Mouse (Mus musculus) hindbrain, embryonic 16.5 days (tissue): ENCODE data around the gene Ubl4a. TPM values are rescaled to one million over a fixed set of nuclear protein-coding genes. Genes with fewer than 3 reads are reported as not detected.
"Not testable (repeated sequence)": the region's sequence is repeated elsewhere in the genome, so short reads cannot be mapped to it uniquely, and the experiment has no call there.

ENCODE experiments used
- ATAC-seq: fragments of 200-750 bp; cut with Nextera tagmentation; 2 replicates; pipeline ENCODE4 v1.8.0; 2017; ENCODE audit warnings: moderate TSS enrichment, moderate library complexity
- H3K27ac ChIP-seq: fragments of 300-500 bp; sonication (generic); 2 replicates; pipeline ENCODE4 v1.5.1; 2014; ENCODE audit warnings: low read depth, mild to moderate bottlenecking, control low read depth, low read length, moderate library complexity
- H3K27me3 ChIP-seq: fragments of 300-500 bp; sonication (generic); replicated peaks from 2 replicates; pipeline ENCODE4 v1.6.1; 2014; ENCODE audit warnings: low read length; ENCODE audit not compliant: control insufficient read depth, insufficient read depth
- H3K36me3 ChIP-seq: fragments of 300-500 bp; sonication (generic); 2 replicates; pipeline ENCODE4 v1.6.1; 2014; ENCODE audit warnings: mild to moderate bottlenecking, low read length, moderate library complexity, mixed read lengths; ENCODE audit not compliant: control insufficient read depth, insufficient read depth
- H3K4me1 ChIP-seq: fragments of 300-500 bp; sonication (generic); 2 replicates; pipeline ENCODE4 v1.6.1; 2014; ENCODE audit warnings: low read depth, low read length; ENCODE audit not compliant: control insufficient read depth, insufficient read depth
- H3K4me2 ChIP-seq: fragments of 300-500 bp; sonication (generic); 2 replicates; pipeline ENCODE4 v1.6.1; 2014; ENCODE audit warnings: mild to moderate bottlenecking, low read length, control low read depth, moderate library complexity
- H3K4me3 ChIP-seq: fragments of 300-500 bp; sonication (generic); 2 replicates; pipeline ENCODE4 v1.5.1; 2014; ENCODE audit warnings: mild to moderate bottlenecking, low read length, control low read depth, moderate library complexity
- H3K9ac ChIP-seq: fragments of 300-500 bp; sonication (generic); 2 replicates; pipeline ENCODE4 v1.6.1; 2014; ENCODE audit warnings: low read depth, mild to moderate bottlenecking, control low read depth, low read length, moderate library complexity
- H3K9me3 ChIP-seq: fragments of 300-500 bp; sonication (generic); 2 replicates; pipeline ENCODE4 v1.6.1; 2014; ENCODE audit warnings: mild to moderate bottlenecking, low read length, moderate library complexity; ENCODE audit not compliant: control insufficient read depth
- WGBS: fragments of 180-500 bp; shearing (Covaris S2); extraction: QIAGEN DNeasy Blood & Tissue Kit; methylation state at CpG from one replicate; pipeline ENCODE4 v1.1.7; 2014; 5-methylcytosine and 5-hydroxymethylcytosine counted together
- polyA plus RNA-seq: library from polyadenylated mRNA; unstranded; fragments of >200 nt; fragmentation: Nextera tagmentation; extraction: Ambion mirVana; gene quantifications from 2 replicates; pipeline ENCODE4 v1.2.1, GENCODE M21; 2015

Gene Ubl4a
- polyA plus RNA-seq, 1 experiment from 2014 or later, result 74.6 TPM

DNA sequence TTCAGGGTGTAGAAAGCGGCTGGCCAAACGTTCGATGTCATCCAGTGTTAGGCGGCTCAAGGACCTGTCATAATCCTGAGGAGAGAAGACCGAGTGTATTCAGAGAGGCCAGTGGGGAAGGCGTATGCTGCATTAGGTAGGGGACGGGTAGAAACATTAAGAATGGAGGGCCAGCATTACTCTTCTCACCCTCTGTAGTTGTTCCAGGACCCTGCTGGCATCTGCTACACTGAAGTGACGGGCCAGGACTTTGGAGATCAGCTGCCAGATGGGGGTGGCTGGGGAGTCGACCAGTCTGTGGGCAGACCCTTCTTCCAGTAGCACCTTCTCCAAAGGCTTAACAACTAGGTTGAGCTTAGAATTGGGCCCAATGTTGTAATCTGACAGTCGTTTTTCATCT, 5.5 kb downstream of the Ubl4a start:
- 0 out of 2 replicates have a peak, but pooled peaks have one; percentile 12 for ATAC-seq
- no peaks in the 10 kb centered on the region for H3K27me3 ChIP-seq

DNA sequence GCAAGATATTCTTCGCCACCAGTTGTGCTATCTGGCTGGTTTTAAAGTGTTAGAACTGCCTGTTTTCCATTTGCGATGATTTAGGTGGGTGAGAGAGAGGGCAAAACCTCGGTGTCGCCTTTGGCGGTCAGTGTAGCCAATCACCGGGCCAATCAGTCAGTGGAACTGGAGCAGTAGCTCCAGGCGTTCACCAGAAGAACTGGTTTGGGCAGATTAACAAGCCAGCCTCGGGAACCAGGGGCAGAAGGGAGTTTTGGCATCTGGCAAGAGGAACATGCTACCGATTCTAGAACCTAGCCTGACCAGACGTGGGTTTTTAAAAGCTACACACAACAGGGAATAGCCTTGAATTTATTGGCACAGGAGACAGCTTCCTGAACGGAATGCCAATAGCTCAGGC, 13.8 kb downstream of the Ubl4a start:
- WGBS, result 59% methylated on average over 11 of the region's 11 CpGs
- H3K36me3 ChIP-seq, result no peaks in the 10 kb centered on the region
- no peaks in the 10 kb centered on the region for H3K9me3 ChIP-seq
- H3K27ac ChIP-seq, result no peak overlapping the region
- no peak overlapping the region for H3K4me3 ChIP-seq
- no peak overlapping the region for H3K4me2 ChIP-seq
- H3K9ac ChIP-seq, result no peak overlapping the region
- no peak for ATAC-seq
- H3K4me1 ChIP-seq, result no peaks in the 10 kb centered on the region
- H3K27me3 ChIP-seq, result no peaks in the 10 kb centered on the region

More for the DNA sequence above, 5.5 kb downstream of the Ubl4a start:
- peak overlapping the region; percentile 81 for H3K9ac ChIP-seq
- H3K27ac ChIP-seq, result peak overlapping the region; percentile 80
- peak overlapping the region; percentile 61 for H3K4me3 ChIP-seq
- no peaks in the 10 kb centered on the region for H3K9me3 ChIP-seq
- H3K4me1 ChIP-seq, result peaks cover 8% of the 10 kb centered on the region
- H3K4me2 ChIP-seq, result peak overlapping the region; percentile 70
- peaks cover 2% of the 10 kb centered on the region; the same call in 1 of the 2 replicates for H3K36me3 ChIP-seq
- 66% methylated on average over 10 of the region's 10 CpGs for WGBS

DNA sequence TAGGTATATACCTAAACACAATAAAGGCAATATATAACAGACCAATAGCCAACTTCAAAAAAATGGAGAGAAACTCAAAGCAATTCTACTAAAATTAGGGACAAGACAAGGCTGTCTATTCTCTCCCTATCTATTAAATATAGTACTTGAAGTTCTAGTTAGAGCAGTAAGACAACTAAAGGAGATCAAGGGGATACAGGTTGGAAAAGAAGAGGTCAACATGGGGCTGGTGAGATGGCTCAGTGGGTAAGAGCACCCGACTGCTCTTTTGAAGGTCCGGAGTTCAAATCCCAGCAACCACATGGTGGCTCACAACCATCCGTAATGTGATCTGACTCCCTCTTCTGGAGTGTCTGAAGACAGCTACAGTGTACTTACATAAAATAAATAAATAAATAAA, 15.9 kb downstream of the Ubl4a start:
- not testable (repeated sequence) for H3K27me3 ChIP-seq, H3K27ac ChIP-seq, H3K4me1 ChIP-seq, H3K9me3 ChIP-seq, ATAC-seq, H3K4me3 ChIP-seq, H3K4me2 ChIP-seq, H3K9ac ChIP-seq, H3K36me3 ChIP-seq
- WGBS, result 93% methylated on average over 3 of the region's 3 CpGs

GRCm38 (mm10) chrX:74353467-74353770, 19.6 kb downstream of the Ubl4a start, which contains the start of gene Lage3:
Gene Lage3 (minus strand): TSS chrX:74353618.
- Histone ChIP-seq H3K27ac (peak within 1 kb of the TSS; percentile 75), H3K27me3 (no peaks in the 10 kb centered on the region), H3K4me1 (no peaks in the 10 kb centered on the region), H3K9me3 (no peaks in the 10 kb centered on the region), H3K4me3 (peak within 1 kb of the TSS; percentile 43), H3K36me3 (no peaks in the 10 kb centered on the region), H3K9ac (peak within 1 kb of the TSS; percentile 61), H3K4me2 (peak within 1 kb of the TSS; percentile 53)
- WGBS, result 12% methylated on average over 14 of the region's 22 CpGs
- peak; percentile 93 for ATAC-seq

DNA sequence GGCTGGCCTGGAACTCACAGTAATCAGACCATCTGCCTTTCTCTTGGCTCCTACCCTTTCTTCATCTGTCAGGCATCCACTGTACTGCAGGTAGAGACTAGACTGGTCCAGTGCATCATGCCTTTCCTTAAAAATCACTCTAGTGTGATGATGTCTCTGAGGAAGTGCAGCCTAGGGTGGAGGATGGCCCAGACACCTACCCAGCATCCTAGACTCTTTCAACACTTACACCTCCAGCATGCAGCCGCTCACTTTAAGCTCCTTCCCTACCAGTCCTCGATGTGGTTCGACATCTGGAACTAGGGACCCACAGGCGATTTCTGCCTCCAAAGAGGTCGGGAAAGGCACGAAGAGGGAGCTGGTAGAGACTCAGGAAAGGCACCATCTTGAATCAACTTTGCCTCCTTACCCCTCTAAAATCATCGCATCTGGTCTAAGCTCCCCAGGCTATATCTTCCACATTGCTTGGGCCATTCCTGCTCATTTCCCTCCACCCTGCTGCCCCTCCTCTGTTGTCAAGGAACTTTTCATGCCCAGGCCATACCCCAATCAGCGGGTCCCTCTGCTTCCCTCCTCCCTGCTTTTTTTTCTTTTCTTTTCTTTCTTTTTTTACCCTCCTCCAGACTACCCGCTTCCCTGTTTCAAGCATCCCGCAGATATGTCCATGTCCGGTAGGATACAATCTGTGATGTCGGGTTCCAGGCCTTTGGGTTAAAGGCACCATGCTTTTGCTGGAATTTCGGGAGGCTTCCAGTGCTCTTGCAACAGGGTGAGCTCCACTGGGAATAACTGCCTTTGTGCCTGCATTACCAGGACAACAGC, 20.2 kb downstream of the Ubl4a start:
- Histone ChIP-seq H3K9ac (peak overlapping the region; percentile 61), H3K9me3 (no peaks in the 10 kb centered on the region), H3K27ac (peak overlapping the region; percentile 75), H3K27me3 (no peaks in the 10 kb centered on the region), H3K4me1 (no peaks in the 10 kb centered on the region), H3K36me3 (no peaks in the 10 kb centered on the region), H3K4me2 (peak overlapping the region; percentile 53), H3K4me3 (peak overlapping the region; percentile 43)
- 25% methylated on average over 13 of the region's 13 CpGs for WGBS
- peak; percentile 52 for ATAC-seq

- 0 out of 2 replicates have a peak, but pooled peaks cover 2% of the 10 kb centered on the region for H3K36me3 ChIP-seq
- H3K27me3 ChIP-seq, result no peaks in the 10 kb centered on the region
- H3K9ac ChIP-seq, result peak overlapping the region; percentile 68
- ATAC-seq, result no peak
- H3K4me1 ChIP-seq, result peaks cover 12% of the 10 kb centered on the region; the same call in 1 of the 2 replicates
- H3K9me3 ChIP-seq, result no peaks in the 10 kb centered on the region
- H3K4me3 ChIP-seq, result peak overlapping the region; percentile 55
- 19% methylated on average over 2 of the region's 2 CpGs for WGBS
- peak overlapping the region; percentile 54 for H3K27ac ChIP-seq
- H3K4me2 ChIP-seq, result peak overlapping the region; percentile 75
These were observed 42.7 kb downstream of the Ubl4a start for GRCm38 (mm10) chrX:74330166-74330930.

DNA sequence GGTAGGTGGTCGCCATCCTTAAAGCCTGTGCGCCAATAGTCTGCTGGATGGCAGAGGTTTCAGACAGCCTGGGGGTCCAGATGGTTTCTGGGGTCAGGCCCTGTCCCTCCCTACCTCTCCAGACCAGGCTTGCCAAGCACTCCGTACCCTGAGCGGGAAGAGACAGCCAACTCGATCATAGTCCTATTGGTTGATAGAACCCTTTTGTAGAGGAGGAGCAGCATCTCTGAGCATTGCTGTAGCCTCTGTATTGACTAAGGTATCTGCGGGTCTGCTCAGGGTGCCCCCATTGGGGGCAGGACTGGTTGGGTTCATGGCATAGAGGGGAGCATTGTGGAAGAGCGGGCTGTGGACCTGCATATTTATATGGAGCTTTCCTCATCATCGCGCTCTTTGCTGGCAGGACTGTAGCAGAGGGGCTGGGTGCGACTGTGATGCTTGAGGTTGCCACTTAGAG, 43.8 kb downstream of the Ubl4a start:
- H3K36me3 ChIP-seq, result no peaks in the 10 kb centered on the region
- H3K4me3 ChIP-seq, result peak overlapping the region; percentile 55
- peak; percentile 51 for ATAC-seq
- H3K9ac ChIP-seq, result peak overlapping the region; percentile 68
- H3K27me3 ChIP-seq, result no peaks in the 10 kb centered on the region
- H3K4me2 ChIP-seq, result peak overlapping the region; percentile 75
- peaks cover 12% of the 10 kb centered on the region; the same call in 1 of the 2 replicates for H3K4me1 ChIP-seq
- no peaks in the 10 kb centered on the region for H3K9me3 ChIP-seq
- peak overlapping the region; percentile 85 for H3K27ac ChIP-seq
- 17% methylated on average over 9 of the region's 10 CpGs for WGBS

DNA sequence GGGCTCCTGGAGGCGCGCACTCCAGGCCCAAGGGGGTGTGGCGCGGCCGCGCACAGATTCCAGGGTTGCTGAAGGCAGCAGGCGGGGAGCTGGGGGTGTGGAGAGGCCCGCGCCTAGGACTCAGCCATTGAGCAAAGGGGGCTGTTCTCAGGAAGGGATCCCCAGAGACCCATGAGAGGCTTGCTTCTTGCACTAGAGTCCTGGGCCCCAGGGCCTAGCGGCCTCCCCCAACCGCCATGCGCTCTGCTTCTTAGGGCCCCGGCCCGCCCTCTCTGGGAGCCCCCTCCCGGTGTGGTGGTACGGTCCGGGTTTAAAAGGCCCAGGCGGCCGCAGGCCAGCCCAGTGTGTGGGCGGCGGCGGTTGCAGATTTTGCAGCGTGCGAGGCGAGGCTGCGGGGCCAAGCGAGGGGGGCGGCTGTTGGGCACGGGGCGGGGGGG, 44.3 kb downstream of the Ubl4a start, which contains the start of gene Plxna3:
TSS of gene Plxna3 (plus strand) at position 342 of the 437 bp plus-strand sequence.
- Histone ChIP-seq H3K4me1 (peaks cover 12% of the 10 kb centered on the region; the same call in 1 of the 2 replicates), H3K4me2 (peak within 1 kb of the TSS; percentile 75), H3K27me3 (no peaks in the 10 kb centered on the region), H3K36me3 (no peaks in the 10 kb centered on the region), H3K9ac (peak within 1 kb of the TSS; percentile 68), H3K4me3 (peak within 1 kb of the TSS; percentile 55), H3K27ac (peak within 1 kb of the TSS; percentile 85), H3K9me3 (no peaks in the 10 kb centered on the region)
- peak; percentile 96 for ATAC-seq
- WGBS, result 15% methylated on average over 27 of the region's 30 CpGs
